Mouse (Mus musculus): ENCODE data around the gene Nphp4. TPM values are rescaled to one million over a fixed set of nuclear protein-coding genes. Genes with fewer than 3 reads are reported as not detected.

Gene Nphp4
- 10 to 100 TPM; 18.3 to 21.4 TPM for total RNA-seq (2021)

DNA sequence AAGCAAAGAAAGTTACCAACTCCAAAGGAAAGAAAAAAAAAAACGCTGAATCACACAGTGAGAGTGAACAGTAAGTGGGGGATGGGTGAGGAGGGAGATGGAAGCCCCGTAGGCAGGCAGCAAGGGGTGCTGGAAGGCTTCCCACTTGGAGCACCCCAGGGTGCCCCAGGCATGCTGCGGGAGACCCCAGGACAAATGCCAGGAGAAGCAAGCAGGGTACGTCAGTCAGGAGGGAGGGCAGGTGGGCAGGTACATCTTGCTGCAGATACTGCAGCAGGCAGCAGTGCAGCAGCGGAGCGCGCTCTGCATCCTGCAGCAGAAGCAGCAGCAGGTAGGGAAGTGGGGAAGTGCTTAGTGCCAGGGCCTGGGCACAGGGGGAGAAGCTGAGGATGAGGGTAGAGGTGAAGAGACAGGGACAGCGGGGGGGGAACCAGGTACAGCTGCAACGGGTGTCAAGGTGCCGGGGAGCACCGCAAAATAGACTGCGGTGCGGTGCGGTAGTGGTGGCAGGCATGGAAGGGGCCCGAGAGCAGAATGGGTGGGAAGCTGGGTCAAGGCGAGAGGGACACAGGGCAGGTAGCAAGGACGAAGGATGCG is at the start of gene Nphp4:
Gene Nphp4, plus strand, starts transcription at position 280 of the 597 bp plus-strand sequence.
- intact Hi-C loops (cut with DNase I), result loop anchor here (5.0 kb wide), 2 partner anchors 129 to 299 kb away; partner anchors contain the start of gene Acot7
- peak in 1 of 2 experiments; percentile 57 for DNase-seq (ENCODE audit: low spot score in 2 of 2)

DNA sequence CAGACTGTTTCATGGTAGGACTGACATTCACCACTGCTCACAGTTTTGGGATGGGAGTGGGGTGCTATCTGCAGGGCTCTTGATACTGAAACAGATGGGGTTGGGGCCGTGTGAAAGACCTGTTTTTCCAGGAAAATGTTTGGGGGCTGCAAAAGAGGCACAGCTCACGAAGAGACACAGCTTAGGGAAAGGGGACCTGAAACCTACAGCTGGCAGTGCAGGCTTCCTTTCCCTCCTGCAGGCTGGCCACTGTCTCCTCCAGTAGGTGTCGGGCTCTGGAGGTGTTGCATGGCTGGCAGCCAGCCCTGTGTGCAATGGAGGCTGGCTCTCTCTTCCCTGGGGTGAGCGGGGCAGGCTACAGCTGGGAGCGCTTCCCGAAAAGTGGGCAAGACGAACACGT is 48.2 kb upstream of the Nphp4 start:
- peak in 1 of 2 experiments; percentile 66 for DNase-seq (ENCODE audit: low spot score in 2 of 2)
- intact Hi-C loops (cut with DNase I), result no loop called here

DNA sequence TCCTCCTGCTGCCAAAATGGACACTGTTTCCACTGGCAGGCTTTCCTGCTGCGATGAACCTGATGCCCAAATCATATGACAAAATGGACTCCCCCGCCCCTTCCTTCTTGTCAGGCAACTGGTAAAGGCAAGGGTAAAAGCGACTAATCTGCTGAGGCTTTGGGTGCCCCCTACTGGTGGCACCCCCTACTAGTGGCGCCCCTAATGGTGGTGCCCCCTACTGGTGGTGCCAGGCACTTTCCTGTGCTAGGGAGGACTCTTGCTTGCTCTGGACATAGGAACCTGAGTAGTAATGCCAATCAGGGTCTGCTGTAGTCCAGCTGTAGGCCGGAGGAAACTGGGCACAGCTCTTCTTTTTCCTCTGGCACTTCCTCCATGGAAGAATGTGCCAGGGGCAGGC is 44.2 kb upstream of the Nphp4 start:
- DNase-seq (ENCODE audit: low spot score in 2 of 2), result peak; percentile 45 to 57
- intact Hi-C loops (cut with DNase I), result no loop called here

DNA sequence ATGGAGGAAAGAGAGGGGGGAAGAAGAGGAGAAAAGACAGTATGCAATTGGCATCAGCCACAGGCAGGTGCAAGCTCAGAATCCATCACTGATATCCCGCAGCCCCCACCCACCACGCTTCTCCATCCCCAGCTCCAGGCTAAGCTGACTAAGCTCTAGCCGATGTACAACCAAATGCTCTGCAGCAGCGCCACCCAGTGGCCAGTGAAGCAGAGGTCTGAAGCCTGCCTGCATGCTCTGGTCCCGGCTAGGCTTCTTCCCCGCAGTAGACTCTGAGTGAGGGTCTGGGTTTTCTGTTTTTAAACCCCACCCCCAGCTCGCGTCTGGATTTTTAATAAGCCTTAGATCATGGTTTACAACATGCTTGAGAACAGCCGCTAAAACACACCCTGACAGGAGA is 41.7 kb upstream of the Nphp4 start:
- intact Hi-C loops (cut with DNase I), result loop anchor here (2.0 kb wide), 3 partner anchors 56 to 258 kb away; no protein-coding TSS in a partner anchor

DNA sequence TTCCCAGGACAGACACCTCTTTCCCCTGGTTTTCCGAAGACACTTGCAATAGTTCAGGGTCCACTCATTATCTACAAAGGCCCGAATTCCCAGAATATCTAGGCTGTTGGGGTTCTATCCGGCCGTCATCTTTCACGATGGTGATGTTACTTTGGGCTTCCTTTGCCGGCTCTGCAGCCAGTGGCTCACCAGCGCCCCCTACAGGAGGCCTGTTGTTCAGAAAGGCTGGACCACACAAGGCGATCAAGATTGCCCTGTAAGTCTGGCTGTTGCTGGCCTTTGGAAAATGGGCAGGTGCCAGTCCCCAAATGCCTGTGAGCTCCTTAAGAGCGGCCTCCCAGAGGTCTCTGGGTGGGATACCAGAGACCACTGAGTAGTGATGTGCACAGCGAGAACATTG is 41.3 kb upstream of the Nphp4 start:
- intact Hi-C loops (cut with DNase I), result loop anchor here (2.0 kb wide), 3 partner anchors 56 to 258 kb away; no protein-coding TSS in a partner anchor
- DNase-seq (ENCODE audit: low spot score in 2 of 2), result peak; percentile 79 to 81

More for the DNA sequence above, 41.7 kb upstream of the Nphp4 start:
- peak; percentile 93 for DNase-seq (ENCODE audit: low spot score in 2 of 2)

DNA sequence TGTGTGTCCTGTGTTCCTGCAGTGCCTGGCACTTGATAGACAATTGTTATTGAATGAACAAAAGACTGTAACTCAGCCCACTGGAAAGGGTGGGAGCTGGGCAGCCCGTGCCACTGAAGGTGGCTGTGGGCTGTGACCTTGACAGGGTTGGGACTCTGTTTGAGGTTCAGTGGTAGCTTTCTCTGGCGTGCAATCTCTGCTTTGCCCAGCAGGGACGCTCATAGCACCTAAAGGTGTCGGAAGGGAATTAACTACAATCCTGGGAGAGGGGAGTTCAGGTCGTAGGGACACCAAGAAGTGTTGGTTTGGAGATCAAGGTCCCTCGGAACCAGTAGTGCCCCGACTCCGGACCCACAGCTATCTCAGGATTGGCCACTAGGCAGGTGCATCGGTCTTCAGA is 35.6 kb upstream of the Nphp4 start:
- intact Hi-C loops (cut with DNase I), result no loop called here

DNA sequence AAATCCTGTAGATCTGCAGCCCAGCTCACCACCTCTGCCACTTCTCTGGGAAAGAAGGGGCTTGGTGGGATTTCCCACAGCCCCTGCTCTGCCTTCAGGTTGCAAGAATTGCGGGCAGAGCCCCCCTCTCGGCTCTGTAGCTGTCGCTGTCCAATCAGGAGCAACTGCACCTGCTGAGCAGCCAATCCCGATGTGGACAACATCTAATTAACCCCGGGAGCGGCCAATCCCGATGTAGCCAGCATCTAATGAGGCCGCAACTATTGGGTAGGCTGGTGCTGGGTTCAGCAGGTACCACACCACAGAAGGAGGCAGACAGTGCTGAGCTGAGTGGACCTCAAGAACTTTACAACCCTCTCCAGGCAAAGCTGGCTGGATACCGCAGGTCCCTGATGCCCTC is 35.0 kb upstream of the Nphp4 start:
- intact Hi-C loops (cut with DNase I), result no loop called here
- no peak for DNase-seq (ENCODE audit: low spot score in 2 of 2)

More for the DNA sequence above, 35.6 kb upstream of the Nphp4 start:
- no peak for DNase-seq (ENCODE audit: low spot score in 2 of 2)

DNA sequence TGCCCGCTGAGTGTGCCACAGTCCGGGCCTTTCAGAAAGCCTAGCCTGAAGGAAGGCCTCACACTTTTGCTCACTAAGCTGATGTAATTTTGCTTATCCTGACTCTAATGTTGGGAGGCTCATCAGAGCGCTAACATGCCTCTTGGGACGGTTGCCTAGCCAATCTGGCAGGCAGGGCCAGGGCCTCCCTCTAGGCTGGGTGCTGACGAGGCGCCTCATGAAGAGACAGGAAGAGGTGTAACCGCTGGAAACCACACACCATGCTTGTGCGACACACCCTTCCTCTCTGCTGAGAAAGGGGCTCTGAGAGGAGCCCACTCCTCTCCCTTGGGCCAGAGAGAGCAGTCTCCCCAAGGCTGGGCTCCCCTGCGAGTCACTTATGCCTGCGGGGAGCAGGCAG is 30.3 kb upstream of the Nphp4 start:
- no peak for DNase-seq (ENCODE audit: low spot score in 2 of 2)
- intact Hi-C loops (cut with DNase I), result no loop called here

DNA sequence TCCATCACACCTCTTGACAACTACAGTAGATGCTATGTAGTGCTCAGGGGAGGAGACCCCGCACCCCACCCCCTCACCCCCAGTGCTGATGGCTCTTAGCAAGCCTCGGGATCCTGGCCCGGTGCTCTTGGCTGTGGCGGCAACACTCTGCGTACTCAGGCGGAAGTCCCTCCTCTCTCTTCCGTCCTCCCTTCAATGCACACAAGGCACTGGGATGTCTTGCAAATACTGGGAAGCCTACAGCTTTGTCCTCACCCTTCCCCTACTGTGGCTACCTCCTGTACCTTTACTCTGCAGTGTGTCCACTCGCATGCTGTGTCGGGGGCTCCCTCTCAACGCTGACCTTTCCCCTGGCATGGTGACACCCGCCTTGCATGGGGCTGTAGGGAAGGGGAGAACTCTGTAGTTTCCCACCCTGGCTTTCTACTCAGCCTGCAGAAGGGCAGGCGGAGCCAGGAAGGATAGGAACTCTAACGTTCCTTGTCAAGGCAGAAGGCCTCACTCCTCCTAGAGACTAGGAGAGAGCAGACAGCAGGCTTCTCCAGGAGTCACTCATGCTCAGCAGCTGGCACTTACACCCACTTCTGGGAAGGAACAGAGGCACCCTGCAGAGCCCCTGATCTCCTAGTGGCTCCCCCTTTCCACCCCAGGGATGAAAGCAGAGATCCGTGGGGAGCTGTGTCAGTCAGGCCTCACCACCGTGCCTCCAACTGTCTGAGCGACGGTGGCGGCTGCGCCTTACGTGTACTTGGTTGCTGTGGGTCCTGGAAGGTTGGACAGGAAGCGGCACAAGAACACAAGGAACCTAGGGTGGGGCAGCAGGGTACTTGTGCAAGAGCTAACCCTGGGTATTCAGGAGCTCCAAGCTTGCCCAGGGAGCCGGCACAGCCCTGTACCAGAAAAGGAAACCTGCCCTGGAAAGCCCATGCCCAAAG is 28.5 kb upstream of the Nphp4 start:
- intact Hi-C loops (cut with DNase I), result no loop called here

DNA sequence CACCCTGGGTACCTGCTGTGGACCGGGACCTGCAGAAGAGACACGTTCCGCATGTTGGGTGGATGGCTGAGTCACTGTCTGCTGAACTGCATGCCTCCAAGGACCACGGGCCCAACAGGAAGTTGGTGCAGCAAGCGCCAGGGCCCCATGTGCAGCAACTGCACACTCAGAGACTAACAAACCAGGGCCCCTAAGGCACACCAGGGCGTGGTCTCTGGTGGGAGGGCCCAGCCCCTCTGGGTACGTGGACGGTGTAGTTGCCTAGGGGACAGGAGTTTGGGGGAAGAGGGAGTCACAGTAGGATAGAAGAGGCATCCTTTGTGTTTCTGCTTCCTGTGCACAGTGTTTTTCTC is 27.9 kb upstream of the Nphp4 start:
- DNase-seq (ENCODE audit: low spot score in 2 of 2), result no peak
- intact Hi-C loops (cut with DNase I), result no loop called here

More for the DNA sequence above, 28.5 kb upstream of the Nphp4 start:
- peak in 1 of 2 experiments; percentile 65 for DNase-seq (ENCODE audit: low spot score in 2 of 2)

DNA sequence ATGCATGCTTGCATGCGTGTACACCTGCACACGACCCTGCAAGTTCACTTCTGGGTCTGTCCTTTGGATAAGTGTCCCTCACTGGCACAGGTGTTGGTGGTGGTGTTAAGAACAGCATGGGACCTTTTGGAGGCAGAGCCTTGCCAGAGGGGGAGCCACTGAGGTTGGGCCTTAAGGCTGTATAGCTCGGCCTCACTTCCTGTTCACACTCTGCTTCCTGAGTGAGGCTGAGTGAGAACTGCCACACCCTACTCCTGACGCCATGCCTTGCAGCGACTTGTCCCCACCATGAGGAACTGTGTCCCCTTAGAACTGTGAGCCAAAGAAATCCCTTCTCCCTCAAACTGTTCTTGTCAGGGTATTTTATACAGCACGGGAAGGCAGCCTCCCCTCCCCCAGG is 25.1 kb upstream of the Nphp4 start:
- no peak for DNase-seq (ENCODE audit: low spot score in 2 of 2)
- intact Hi-C loops (cut with DNase I), result no loop called here

DNA sequence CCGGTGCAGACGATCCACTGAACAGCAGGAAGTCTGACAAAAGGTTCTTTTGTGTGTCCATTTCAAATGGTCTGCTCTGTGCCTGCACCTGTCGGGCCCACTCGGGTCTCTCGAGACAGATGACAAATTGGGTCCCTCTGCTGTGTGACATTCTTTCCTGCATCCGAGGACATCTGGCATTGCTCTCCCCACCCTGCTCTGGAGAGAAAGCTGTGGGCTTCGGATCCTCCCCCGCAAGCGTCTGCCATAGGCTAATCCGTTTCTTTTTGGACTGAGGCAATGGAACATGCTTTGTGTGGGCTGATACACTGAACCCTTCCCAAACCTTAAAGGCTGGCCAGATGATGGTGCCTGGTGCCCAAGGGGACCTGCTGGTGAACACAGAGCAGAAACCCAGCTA is 23.4 kb upstream of the Nphp4 start:
- intact Hi-C loops (cut with DNase I), result loop anchor here (2.0 kb wide), 1 partner anchor 28 kb away; no protein-coding TSS in a partner anchor
- DNase-seq (ENCODE audit: low spot score in 2 of 2), result peak; percentile 80 to 97

DNA sequence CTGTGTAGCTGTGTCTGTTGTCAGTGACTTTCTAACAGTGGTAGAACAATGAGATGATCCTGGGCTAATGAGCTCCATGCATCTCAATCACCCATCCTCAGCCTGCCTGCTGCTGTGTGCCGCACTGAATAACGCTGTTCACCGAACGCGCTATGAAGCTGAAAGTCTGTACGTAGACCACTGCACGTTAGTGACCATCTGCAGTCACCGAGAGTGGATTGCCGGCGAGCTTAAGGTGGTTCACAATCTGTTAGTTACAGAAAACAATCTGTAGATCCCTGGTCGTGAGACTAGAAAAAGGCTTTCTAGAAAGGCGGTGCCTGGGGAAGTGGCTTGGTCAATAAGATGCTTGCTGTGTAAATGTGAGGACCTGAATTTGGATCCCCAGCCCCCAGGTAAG is 22.4 kb upstream of the Nphp4 start:
- intact Hi-C loops (cut with DNase I), result no loop called here
- DNase-seq (ENCODE audit: low spot score in 2 of 2), result peak in 1 of 2 experiments; percentile 55

DNA sequence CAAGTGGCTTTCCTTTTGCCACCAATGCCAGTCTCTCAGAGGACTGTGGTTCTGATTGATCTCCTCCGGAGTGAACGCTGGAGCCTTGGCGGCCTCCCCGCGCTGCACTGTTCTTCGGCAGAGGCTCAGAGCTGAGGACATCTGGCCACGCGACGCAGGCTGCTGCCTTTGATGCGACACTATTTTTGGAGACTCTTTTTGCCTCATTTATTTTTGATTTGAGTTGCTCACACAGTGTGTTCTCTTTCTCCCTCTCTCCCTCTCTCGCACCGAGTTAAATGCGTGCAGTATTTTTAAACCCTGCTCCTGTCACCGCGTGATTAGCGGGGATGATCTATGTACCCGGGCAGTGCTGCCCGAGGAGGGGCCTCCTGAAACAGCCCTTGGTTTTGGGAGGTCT is 19.9 kb upstream of the Nphp4 start:
- intact Hi-C loops (cut with DNase I), result no loop called here
- DNase-seq (ENCODE audit: low spot score in 2 of 2), result peak; percentile 78 to 94

DNA sequence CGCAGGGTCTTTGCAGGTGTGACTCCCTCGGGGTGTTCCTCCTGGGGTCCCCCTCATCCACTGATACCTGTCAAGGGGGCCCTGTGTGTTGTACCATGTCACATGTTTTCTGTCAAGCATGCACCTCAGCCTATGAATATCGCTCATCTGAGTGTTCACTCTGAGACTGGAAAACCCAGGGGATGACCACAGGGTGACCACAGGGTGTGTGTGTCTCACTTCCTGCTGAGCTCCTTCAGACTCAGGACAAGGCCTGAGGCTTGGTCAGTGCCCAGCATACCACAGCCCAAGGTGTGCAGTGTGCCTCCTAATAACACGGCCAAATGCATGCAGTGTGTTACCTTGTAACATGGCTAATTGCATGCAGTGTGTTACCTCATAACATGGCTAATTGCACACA is 18.8 kb upstream of the Nphp4 start:
- DNase-seq (ENCODE audit: low spot score in 2 of 2), result no peak
- intact Hi-C loops (cut with DNase I), result no loop called here

DNA sequence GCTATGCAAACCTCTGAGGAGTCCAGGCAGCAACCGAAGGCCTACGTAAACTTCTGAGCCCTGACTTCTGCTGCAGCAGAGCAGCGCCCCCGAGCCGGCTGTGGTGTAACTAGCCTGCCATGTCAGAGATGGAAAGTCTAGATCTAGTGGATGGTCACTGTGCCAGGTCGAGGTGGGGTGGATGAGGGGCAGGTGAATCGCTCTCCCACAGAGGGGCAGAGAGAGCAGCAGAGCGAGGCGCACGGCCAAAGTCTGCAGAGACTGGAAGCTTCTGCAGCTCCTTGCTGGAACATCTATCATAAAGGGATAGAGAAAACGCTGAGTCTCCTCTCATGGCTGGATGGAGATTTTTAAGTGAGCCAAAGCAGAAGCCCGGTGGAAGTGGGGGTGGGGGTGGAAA is 14.0 kb upstream of the Nphp4 start:
- intact Hi-C loops (cut with DNase I), result no loop called here
- no peak for DNase-seq (ENCODE audit: low spot score in 2 of 2)

DNA sequence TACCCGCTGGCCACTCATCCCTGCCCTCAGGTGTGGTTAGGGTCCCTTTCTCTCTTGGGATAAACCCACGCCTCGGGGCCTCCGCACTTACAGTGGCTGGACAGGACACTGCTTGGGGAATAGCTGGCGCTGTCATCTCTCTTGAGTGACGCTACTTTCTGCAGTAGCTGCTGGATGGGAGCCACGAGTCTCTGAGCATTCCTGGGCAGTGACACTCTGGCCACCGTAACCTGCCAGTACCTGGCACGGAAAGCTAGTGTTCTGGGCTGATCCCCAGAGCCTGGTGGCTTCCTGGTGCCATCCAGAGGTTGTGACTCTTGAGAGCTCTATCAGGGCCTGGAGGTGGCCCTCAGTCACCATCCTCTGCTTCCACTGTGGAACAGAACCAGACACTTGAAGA is 13.4 kb upstream of the Nphp4 start:
- intact Hi-C loops (cut with DNase I), result no loop called here
- no peak for DNase-seq (ENCODE audit: low spot score in 2 of 2)

DNA sequence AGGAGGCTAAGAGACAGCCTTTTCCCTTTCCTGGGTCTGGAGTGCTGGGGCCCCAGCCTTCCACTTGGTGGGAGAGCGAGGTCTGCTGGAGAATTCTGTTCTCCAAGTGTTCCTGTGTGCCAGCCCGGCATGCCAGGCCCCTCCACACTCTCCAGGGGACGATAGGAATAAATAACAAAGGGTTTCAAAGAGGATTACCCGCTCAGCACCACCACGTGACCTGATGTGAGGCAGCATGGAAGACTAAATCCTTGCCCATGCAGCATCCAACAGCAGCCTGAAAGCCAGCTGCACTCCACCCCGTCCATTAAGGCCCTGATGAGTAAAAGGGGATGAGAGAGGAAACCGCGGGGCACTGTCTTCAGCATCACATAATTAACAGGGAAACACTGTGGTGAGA is 11.4 kb upstream of the Nphp4 start:
- DNase-seq (ENCODE audit: low spot score in 2 of 2), result no peak
- intact Hi-C loops (cut with DNase I), result no loop called here

DNA sequence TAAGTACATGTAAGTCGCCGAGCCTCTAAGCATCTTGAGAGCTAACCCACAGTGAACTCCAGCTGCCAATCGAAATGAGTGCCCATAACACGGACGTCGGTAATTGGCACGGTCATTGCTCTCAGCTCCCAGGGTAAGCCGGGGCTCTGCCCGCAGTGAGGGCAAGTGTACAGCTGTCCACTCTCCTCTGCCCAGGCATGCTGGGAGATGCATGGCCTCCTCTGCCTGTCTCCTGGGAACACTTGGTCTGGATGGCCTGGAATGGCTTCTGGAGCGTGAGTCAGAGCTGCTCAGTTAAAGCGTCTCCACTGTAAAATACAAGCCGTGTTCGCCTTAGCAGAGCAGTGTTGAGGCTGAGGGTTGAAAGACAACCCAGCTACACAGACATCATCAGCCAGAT is 9.9 kb upstream of the Nphp4 start:
- DNase-seq (ENCODE audit: low spot score in 2 of 2), result peak in 1 of 2 experiments; percentile 57
- intact Hi-C loops (cut with DNase I), result no loop called here

DNA sequence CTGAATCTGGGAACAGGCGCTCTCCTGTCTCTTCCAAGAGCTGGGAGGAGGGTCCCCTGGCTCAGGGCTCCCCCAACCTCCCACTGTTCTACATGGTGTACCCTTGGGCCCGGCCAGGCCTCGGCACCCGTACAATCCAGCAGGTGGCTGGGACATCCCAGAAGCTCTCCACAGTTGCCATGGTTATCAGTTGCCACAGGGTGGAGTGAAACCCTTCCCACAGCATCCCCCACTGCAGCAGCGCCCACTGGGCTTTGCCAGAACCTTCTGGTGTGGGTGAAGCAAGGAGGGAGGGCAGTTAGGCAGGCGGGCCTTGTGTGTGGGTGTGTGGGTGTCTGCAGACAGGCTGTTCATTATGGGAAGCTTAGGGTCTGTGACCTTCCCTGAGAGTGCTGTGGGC is 8.6 kb upstream of the Nphp4 start:
- intact Hi-C loops (cut with DNase I), result no loop called here
- DNase-seq (ENCODE audit: low spot score in 2 of 2), result peak in 1 of 2 experiments; percentile 71

DNA sequence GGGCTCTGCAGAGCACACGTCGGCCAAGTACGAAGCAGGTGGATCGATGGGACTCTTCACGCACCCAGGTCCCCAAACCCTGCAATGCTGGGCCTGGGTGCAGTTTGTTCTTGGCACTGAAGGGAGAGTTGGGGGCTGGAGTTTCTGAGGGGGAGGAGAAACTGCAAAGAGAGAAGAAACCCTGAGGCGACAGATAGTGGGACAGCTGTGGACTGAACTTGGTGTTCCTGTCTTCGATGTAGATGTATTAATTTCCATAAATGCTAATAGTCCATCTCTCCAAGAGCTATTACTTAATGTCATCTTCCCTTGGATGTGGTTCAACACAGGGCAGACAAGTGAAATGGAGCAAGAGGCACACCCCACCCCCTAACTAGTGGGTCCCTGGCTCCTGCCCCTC is 565 bp upstream of the Nphp4 start:
- intact Hi-C loops (cut with DNase I), result loop anchor here (5.0 kb wide), 2 partner anchors 129 to 299 kb away; partner anchors contain the start of gene Acot7

More for the DNA sequence above, 565 bp upstream of the Nphp4 start:
- no peak for DNase-seq (ENCODE audit: low spot score in 2 of 2)
